Mouse (Mus musculus) embryonic facial prominence, embryonic 14.5 days (tissue): ENCODE data around the gene Aff4. TPM values are rescaled to one million over a fixed set of nuclear protein-coding genes. Genes with fewer than 3 reads are reported as not detected.
"Not testable (repeated sequence)": the region's sequence is repeated elsewhere in the genome, so short reads cannot be mapped to it uniquely, and the experiment has no call there.

Source experiments
- ATAC-seq: fragments of 200-750 bp; cut with Nextera tagmentation; 2 replicates; pipeline ENCODE4 v1.8.0; 2017; ENCODE audit warnings: low read depth, moderate number of reproducible peaks, moderate TSS enrichment
- DNase-seq: peaks from one replicate; pipeline ENCODE4 v3.0.0-alpha.2; 2015; ENCODE audit warnings: low spot score
- H3K27ac ChIP-seq: fragments of 300-500 bp; sonication (generic); replicated peaks from 2 replicates; pipeline ENCODE4 v1.5.1; 2014; ENCODE audit warnings: low read depth, mild to moderate bottlenecking, low read length, moderate library complexity
- H3K27me3 ChIP-seq: fragments of 300-500 bp; sonication (generic); replicated peaks from 2 replicates; pipeline ENCODE4 v1.6.1; 2014; ENCODE audit warnings: low read length; ENCODE audit not compliant: control insufficient read depth, insufficient read depth
- H3K36me3 ChIP-seq: fragments of 300-500 bp; sonication (generic); 2 replicates; pipeline ENCODE4 v1.6.1; 2014; ENCODE audit warnings: low read length, mixed read lengths; ENCODE audit not compliant: control insufficient read depth, insufficient read depth
- H3K4me1 ChIP-seq: fragments of 300-500 bp; sonication (generic); 2 replicates; pipeline ENCODE4 v1.6.1; 2014; ENCODE audit warnings: antibody characterized with exemption, low read length; ENCODE audit not compliant: control insufficient read depth, insufficient read depth
- H3K4me2 ChIP-seq: fragments of 300-500 bp; sonication (generic); 2 replicates; pipeline ENCODE4 v1.6.1; 2014; ENCODE audit warnings: low read depth, mild to moderate bottlenecking, low read length, moderate library complexity, mixed read lengths
- H3K4me3 ChIP-seq: fragments of 300-500 bp; sonication (generic); 2 replicates; pipeline ENCODE4 v1.5.1; 2014; ENCODE audit warnings: low read depth, mild to moderate bottlenecking, low read length
- H3K9ac ChIP-seq: fragments of 300-500 bp; sonication (generic); 2 replicates; pipeline ENCODE4 v1.6.1; 2014; ENCODE audit warnings: low read depth, mild to moderate bottlenecking, low read length, moderate library complexity, mixed read lengths
- H3K9me3 ChIP-seq: fragments of 300-500 bp; sonication (generic); 2 replicates; pipeline ENCODE4 v1.6.1; 2016; ENCODE audit warnings: low read length; ENCODE audit not compliant: control insufficient read depth
- WGBS: fragments of 180-500 bp; shearing (Covaris S2); extraction: QIAGEN DNeasy Blood & Tissue Kit; methylation state at CpG from one replicate; pipeline ENCODE4 v1.1.7; 2014; 5-methylcytosine and 5-hydroxymethylcytosine counted together
- polyA plus RNA-seq: library from polyadenylated mRNA; unstranded; fragments of >200 nt; fragmentation: Nextera tagmentation; extraction: Ambion mirVana; gene quantifications from 2 replicates; pipeline ENCODE4 v1.2.1, GENCODE M21; 2014

The Aff4 gene
- polyA plus RNA-seq, 1 experiment from 2014 or later = 59.7 TPM

DNA sequence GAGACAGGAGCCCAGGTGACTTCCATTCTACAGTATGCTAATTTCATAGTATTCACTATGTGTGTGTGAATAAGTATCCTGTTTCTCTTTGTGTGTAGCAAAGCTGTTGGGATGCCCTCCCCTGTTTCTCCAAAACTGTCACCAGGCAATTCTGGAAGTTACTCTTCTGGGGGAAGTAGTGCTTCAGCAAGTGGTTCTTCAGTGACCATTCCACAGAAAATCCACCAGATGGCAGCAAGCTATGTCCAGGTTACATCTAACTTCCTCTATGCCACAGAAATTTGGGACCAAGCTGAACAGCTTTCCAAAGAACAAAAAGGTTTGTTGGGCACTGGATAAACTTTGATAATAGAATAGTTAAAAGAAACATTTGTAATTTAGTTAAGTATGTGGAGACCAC lies 61.1 kb downstream of the Aff4 start:
- H3K36me3 ChIP-seq = peaks cover 93% of the 10 kb centered on the region
- ATAC-seq = no peak

DNA sequence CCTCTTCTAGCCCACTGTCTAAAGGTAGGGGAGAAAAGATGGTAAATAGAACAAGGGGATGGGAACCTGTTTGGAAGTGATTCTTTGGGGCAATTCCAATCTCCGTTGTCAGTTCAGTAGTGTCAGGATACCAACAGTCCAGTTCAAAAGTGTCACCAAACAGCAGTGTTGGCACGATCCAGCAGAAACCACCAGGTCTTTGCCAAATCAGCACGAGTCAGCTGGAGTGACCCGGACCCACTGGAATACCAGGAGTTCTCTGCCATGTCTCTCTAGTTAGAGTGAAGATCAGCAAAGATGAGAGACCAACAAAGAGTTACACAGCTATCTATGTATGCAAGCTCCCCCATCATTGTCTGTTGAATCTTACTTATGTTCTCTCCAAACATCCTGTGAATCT lies 63.2 kb downstream of the Aff4 start:
- no peak for ATAC-seq
- Histone ChIP-seq H3K36me3 (peaks cover 97% of the 10 kb centered on the region), H3K9ac (no peak overlapping the region)

More for the DNA sequence above, 61.1 kb downstream of the Aff4 start:
- Histone ChIP-seq H3K4me1 (no peaks in the 10 kb centered on the region), H3K4me3 (no peak overlapping the region), H3K27ac (no peak overlapping the region), H3K9ac (no peak overlapping the region), H3K27me3 (no peaks in the 10 kb centered on the region), H3K4me2 (no peak overlapping the region), H3K9me3 (no peaks in the 10 kb centered on the region)
- DNase-seq = peak; percentile 47

DNA sequence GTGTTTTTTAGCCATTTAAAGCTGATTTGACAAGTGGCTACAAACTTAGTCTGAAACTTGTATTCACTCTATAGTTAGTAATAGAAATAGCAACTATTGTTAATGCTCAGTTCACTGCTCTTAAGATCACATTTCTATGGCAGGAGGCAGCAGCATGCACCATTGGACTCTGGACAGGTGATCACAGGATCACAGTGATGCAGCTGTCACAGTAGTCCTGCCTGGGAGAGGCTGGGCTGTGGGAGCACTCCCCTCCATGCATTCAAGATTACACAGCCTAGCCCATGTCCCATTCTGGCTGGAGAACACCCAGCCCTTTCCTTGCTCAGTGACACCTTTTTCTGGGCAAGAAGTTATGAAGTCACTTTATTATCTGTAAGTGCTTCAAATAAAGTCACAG lies 67.4 kb downstream of the Aff4 start:
- H3K9me3 ChIP-seq = no peaks in the 10 kb centered on the region
- H3K4me2 ChIP-seq = no peak overlapping the region
- no peak overlapping the region for H3K9ac ChIP-seq
- no peak for DNase-seq
- no peak overlapping the region for H3K27ac ChIP-seq
- no peak overlapping the region for H3K4me3 ChIP-seq
- H3K4me1 ChIP-seq = no peaks in the 10 kb centered on the region
- H3K36me3 ChIP-seq = peaks cover 77% of the 10 kb centered on the region
- H3K27me3 ChIP-seq = no peaks in the 10 kb centered on the region
- no peak for ATAC-seq

More for the DNA sequence above, 63.2 kb downstream of the Aff4 start:
- no peak for DNase-seq
- no peak overlapping the region for H3K4me3 ChIP-seq
- H3K9me3 ChIP-seq = no peaks in the 10 kb centered on the region
- no peak overlapping the region for H3K27ac ChIP-seq
- no peaks in the 10 kb centered on the region for H3K27me3 ChIP-seq
- H3K4me2 ChIP-seq = no peak overlapping the region
- H3K4me1 ChIP-seq = no peaks in the 10 kb centered on the region
- WGBS = over 99% methylated on average over 4 of the region's 4 CpGs

- no peak for ATAC-seq
- no peak within 1 kb of the TSS for H3K4me2 ChIP-seq
- H3K4me3 ChIP-seq = no peak within 1 kb of the TSS
- H3K9ac ChIP-seq = no peak within 1 kb of the TSS
- H3K4me1 ChIP-seq = no peaks in the 10 kb centered on the region
- DNase-seq = no peak
- WGBS = 92% methylated on average over 4 of the region's 4 CpGs
- peaks cover 32% of the 10 kb centered on the region for H3K36me3 ChIP-seq
- H3K27ac ChIP-seq = no peak within 1 kb of the TSS
- no peaks in the 10 kb centered on the region for H3K27me3 ChIP-seq
- H3K9me3 ChIP-seq = no peaks in the 10 kb centered on the region
Measured at GRCm38 (mm10) chr11:53423036-53423435, 72.4 kb downstream of the Aff4 start, which contains the start of gene Leap2. Gene Leap2, minus strand, starts transcription at chr11:53423170.

DNA sequence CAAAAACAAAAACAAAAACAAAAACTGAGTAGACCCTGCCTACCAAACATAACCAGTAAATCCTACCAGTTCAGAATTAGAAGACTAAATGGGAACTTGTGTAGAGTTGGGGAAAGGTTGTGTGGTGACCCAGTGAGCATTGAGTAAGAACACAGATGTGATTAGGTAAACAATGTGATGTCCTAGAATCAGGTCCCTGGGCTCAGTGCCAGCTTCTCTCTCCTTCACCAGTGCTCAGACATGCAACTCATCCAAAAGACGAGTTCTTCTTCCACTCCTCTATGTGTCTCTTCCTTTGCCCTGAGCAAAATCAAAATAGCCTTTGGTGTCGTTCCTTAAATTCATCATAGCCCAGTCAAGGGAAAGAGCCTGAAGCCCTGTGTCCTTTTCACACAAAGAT lies 74.2 kb downstream of the Aff4 start:
- Histone ChIP-seq H3K27me3 (no peaks in the 10 kb centered on the region), H3K4me2 (no peak overlapping the region), H3K36me3 (peaks cover 29% of the 10 kb centered on the region), H3K9ac (no peak overlapping the region), H3K27ac (no peak overlapping the region), H3K9me3 (no peaks in the 10 kb centered on the region), H3K4me3 (no peak overlapping the region), H3K4me1 (peaks cover 5% of the 10 kb centered on the region)
- no peak for ATAC-seq
- no peak for DNase-seq
- WGBS = 67% methylated on average over 2 of the region's 2 CpGs

GRCm38 (mm10) chr11:53425251-53425650 lies 74.6 kb downstream of the Aff4 start:
- H3K9ac ChIP-seq = no peak overlapping the region
- DNase-seq (no peak), ATAC-seq (no peak)
- no peak overlapping the region for H3K27ac ChIP-seq
- H3K4me1 ChIP-seq = peaks cover 7% of the 10 kb centered on the region
- peaks cover 24% of the 10 kb centered on the region for H3K36me3 ChIP-seq
- WGBS = 74% methylated on average over 3 of the region's 3 CpGs
- H3K27me3 ChIP-seq = no peaks in the 10 kb centered on the region
- no peaks in the 10 kb centered on the region for H3K9me3 ChIP-seq
- H3K4me2 ChIP-seq = no peak overlapping the region
- H3K4me3 ChIP-seq = no peak overlapping the region

DNA sequence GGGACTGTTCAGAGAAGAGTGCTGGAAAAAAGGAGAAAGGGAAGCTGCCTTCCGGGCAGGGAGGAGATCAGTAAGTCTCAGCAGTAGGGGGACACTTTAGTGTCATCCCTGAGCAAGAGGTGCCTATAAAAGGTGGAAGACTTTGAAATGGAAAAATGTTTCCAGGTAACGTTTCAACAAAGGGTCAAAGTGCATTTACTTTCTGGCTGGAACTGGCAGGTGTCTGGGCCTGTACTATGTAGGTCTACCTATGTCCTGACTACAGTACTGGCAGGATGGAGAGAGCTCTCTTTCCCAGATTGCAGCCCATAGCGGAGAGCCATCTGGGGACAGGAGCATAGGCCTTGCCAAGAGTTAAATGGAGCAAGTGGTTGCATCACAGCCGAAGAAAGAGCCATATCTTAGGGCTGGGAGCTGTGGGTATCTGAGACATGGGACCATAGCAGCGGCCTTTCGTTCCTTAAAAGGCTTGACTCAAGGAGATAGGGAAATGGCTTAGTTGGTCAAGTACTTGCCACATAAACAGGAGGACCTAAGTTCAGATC lies 75.2 kb downstream of the Aff4 start:
- Histone ChIP-seq H3K27me3 (no peaks in the 10 kb centered on the region), H3K9ac (no peak overlapping the region), H3K4me3 (no peak overlapping the region), H3K36me3 (peaks cover 23% of the 10 kb centered on the region; the same call in 1 of the 2 replicates), H3K4me2 (no peak overlapping the region), H3K9me3 (no peaks in the 10 kb centered on the region), H3K27ac (no peak overlapping the region), H3K4me1 (peaks cover 7% of the 10 kb centered on the region)
- DNase-seq (no peak), ATAC-seq (no peak)
- WGBS = 87% methylated on average over 6 of the region's 6 CpGs

DNA sequence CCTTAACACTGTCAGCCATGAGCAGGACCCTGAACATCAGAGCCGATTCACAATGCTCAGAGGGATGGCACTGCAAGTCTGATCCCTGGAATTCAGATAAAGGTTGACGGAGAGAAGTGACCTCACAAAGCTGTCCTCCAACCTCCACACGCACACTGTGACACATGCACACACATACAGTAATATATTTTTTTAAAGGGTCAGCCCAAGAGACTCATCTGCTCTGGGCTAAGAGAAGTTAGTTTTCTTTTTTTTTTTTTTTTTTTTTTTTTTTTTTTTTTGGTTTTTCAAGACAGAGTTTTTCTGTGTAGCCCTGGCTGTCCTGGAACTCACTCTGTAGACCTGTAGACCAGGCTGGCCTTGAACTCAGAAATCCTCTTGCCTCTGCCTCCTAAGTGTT lies 76.3 kb downstream of the Aff4 start:
- not testable (repeated sequence) for H3K9ac ChIP-seq, DNase-seq, H3K4me1 ChIP-seq, H3K27ac ChIP-seq, H3K9me3 ChIP-seq, H3K27me3 ChIP-seq, H3K4me3 ChIP-seq, H3K4me2 ChIP-seq, ATAC-seq
- WGBS = 80% methylated on average over 3 of the region's 3 CpGs
- H3K36me3 ChIP-seq = peaks cover 16% of the 10 kb centered on the region; the same call in 1 of the 2 replicates

DNA sequence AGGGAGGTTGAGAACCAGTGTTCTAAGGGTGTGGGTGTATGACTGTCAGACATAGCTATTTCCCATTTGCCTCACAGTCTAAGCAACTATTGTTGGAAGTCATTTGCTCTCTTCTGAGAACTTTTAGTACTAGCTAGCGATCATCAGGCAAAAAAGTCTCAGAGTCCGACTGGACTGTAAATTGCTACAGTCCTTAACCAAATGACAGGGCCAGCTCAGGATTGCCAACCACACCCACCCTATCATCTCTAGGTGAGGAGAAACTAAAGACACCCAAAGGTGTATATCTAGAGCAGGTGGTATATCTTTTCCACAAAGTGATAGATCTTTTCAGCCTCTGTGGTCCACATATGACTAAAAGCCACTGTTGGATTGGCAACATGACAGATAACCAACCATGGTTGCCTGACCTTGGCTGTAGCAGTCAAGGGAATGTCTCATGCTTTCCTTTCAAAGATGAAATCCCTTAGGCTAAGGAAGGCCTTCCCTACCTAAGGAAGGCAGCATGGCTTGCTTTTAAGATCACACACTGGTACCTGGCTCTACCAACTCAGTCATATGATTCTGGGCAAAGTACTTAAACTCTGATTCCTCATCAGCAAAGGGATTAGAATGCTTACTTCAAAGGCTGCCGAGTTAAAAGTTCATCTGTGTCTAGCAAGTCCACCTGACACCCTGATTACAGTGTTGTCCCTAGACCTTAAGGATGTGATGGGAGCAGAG lies 77.5 kb downstream of the Aff4 start:
- no peak for ATAC-seq
- H3K27ac ChIP-seq = no peak overlapping the region
- H3K4me3 ChIP-seq = no peak overlapping the region
- H3K4me2 ChIP-seq = no peak overlapping the region
- no peaks in the 10 kb centered on the region for H3K9me3 ChIP-seq
- 94% methylated on average over 3 of the region's 3 CpGs for WGBS
- no peak for DNase-seq
- no peaks in the 10 kb centered on the region for H3K27me3 ChIP-seq
- H3K9ac ChIP-seq = no peak overlapping the region
- H3K36me3 ChIP-seq = peaks cover 16% of the 10 kb centered on the region; the same call in 1 of the 2 replicates
- peaks cover 7% of the 10 kb centered on the region for H3K4me1 ChIP-seq
